Mouse (Mus musculus): ENCODE measurements around the gene Ndufb10. TPM values are rescaled to one million over a fixed set of nuclear protein-coding genes. Genes with fewer than 3 reads are reported as not detected.

Gene Ndufb10
- polyA plus RNA-seq, 2 experiments: 162 to 207 TPM

DNA sequence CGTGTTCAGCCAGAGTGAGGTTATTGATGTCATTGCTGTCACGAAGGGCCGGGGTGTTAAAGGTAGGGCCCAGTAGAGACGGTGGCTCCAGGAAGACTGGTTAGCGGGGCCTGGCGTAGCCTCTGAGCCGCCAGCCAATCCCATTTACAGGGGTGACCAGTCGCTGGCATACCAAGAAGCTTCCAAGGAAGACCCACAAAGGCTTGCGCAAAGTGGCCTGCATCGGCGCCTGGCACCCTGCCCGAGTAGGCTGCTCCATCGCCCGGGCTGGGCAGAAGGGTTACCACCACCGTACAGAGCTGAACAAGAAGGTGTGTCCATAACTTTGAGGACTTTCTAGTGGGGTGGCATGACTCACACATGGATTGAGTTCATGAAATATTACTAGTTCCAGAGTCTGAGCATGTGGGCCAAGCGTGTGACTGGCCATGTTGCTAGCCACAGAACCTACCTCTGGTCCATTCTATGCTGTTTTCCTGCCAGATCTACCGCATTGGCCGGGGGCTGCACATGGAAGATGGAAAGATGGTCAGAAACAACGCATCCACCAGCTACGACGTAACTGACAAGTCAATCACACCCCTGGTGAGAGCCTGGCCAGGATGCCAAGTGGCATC lies 9.3 kb upstream of the Ndufb10 start:
- no peaks in the 10 kb centered on the region for H3K27me3 ChIP-seq (ENCODE audit: control insufficient read depth, insufficient read depth, low read length)
- no peak overlapping the region for H3K4me2 ChIP-seq (ENCODE audit: low read depth)
- H3K9ac ChIP-seq (replicated peaks): no peak overlapping the region
- 79% methylated on average over 21 of the region's 21 CpGs for WGBS (ENCODE audit: insufficient replicate concordance)
- no peaks in the 10 kb centered on the region for H3K36me3 ChIP-seq (replicated peaks; ENCODE audit: control insufficient read depth, insufficient read depth, low read depth)
- H3K4me3 ChIP-seq (ENCODE audit: insufficient read depth in 1 of 2, low read depth in 2 of 2, low read length in 2 of 2): no peak overlapping the region
- peaks cover 17 to 21% of the 10 kb centered on the region in 2 experiments for H3K4me1 ChIP-seq (replicated peaks; ENCODE audit: control insufficient read depth in 2 of 2, insufficient read depth in 2 of 2, low read length in 1 of 2)
- ATAC-seq (ENCODE audit: insufficient read depth) (no peak), DNase-seq (ENCODE audit: low read depth in 3 of 3, low spot score in 3 of 3) (no peak)
- no peak overlapping the region for H3K27ac ChIP-seq
- no peak for TF ChIP-seq CTCF (IDR thresholded peaks at IDR 0.05; ENCODE audit: low read depth)
- no peak for TF ChIP-seq EP300 (IDR thresholded peaks at IDR 0.05; ENCODE audit: low read depth)
- no peaks in the 10 kb centered on the region for H3K9me3 ChIP-seq (ENCODE audit: control insufficient read depth, low read length)

DNA sequence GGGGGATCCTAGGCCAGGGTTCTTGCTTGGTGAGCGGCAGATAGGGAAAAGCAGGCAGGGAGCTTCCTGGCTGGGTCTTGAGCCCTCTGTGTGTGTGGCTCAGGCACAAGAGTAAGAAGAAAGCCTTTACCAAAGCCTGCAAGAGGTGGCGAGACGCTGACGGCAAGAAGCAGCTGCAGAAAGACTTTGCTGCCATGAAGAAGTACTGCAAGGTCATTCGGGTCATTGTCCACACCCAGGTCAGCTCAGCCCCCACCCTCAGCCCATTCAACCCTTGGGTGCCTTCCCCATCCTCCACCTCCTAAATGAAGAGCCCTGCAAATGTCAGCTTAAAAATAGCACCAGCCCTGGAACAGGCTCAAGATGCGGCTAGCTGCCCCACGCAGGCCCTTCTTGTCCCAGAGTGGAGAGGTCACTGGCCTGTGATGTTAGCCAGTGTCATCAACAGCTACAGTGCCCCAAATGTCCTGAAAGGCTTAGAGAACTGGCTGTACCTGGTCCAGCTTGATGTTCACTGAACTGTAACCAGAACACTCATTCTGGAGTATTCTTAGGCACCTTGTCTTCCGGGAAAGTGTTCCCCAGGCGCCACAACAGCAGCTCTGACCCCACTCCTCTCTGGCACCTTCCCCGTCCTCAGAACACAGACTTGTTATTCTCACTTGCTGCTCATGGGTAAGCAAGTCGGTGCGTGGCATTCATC lies 8.1 kb upstream of the Ndufb10 start:
- no peak overlapping the region for H3K4me2 ChIP-seq (ENCODE audit: low read depth)
- no peak for ATAC-seq (ENCODE audit: insufficient read depth)
- peaks cover 9 to 11% of the 10 kb centered on the region in 2 experiments for H3K4me1 ChIP-seq (replicated peaks; ENCODE audit: control insufficient read depth in 2 of 2, insufficient read depth in 2 of 2, low read length in 1 of 2)
- no peaks in the 10 kb centered on the region for H3K9me3 ChIP-seq (ENCODE audit: control insufficient read depth, low read length)
- H3K27me3 ChIP-seq (ENCODE audit: control insufficient read depth, insufficient read depth, low read length): no peaks in the 10 kb centered on the region
- DNase-seq (ENCODE audit: low read depth in 3 of 3, low spot score in 3 of 3): no peak
- no peak overlapping the region for H3K9ac ChIP-seq (replicated peaks)
- no peaks in the 10 kb centered on the region for H3K36me3 ChIP-seq (replicated peaks; ENCODE audit: control insufficient read depth, insufficient read depth, low read depth)
- TF ChIP-seq CTCF (IDR thresholded peaks at IDR 0.05; ENCODE audit: low read depth) (no peak), EP300 (IDR thresholded peaks at IDR 0.05; ENCODE audit: low read depth) (no peak)
- no peak overlapping the region for H3K27ac ChIP-seq
- 77% methylated on average over 12 of the region's 12 CpGs for WGBS (ENCODE audit: insufficient replicate concordance)
- no peak overlapping the region for H3K4me3 ChIP-seq (ENCODE audit: insufficient read depth in 1 of 2, low read depth in 2 of 2, low read length in 2 of 2)

DNA sequence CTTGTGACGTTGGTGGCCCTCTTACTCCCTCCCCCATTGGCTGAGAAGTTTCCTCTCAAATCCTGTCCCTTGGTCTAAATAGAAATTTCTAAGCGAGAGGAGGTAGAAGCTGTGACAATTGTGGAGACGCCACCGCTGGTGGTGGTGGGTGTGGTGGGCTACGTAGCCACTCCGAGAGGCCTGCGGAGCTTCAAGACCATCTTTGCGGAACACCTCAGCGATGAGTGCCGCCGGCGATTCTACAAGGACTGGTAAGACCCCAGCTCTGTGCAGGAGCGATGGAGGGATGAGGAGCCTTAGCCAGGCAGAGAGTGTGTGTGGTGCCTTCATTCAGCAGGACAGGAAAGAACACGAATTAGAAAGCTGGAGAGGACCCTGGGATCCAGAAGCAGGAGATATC lies 6.5 kb upstream of the Ndufb10 start:
- no peaks in the 10 kb centered on the region for H3K9me3 ChIP-seq (ENCODE audit: control insufficient read depth, low read length)
- DNase-seq (ENCODE audit: low read depth in 3 of 3, low spot score in 3 of 3) (no peak), ATAC-seq (ENCODE audit: insufficient read depth) (no peak)
- H3K4me2 ChIP-seq (ENCODE audit: low read depth): no peak overlapping the region
- no peak overlapping the region for H3K4me3 ChIP-seq (ENCODE audit: insufficient read depth in 1 of 2, low read depth in 2 of 2, low read length in 2 of 2)
- H3K4me1 ChIP-seq (replicated peaks; ENCODE audit: control insufficient read depth in 2 of 2, insufficient read depth in 2 of 2, low read length in 1 of 2): peaks cover 3% of the 10 kb centered on the region in 2 experiments
- no peak overlapping the region for H3K9ac ChIP-seq (replicated peaks)
- no peaks in the 10 kb centered on the region for H3K27me3 ChIP-seq (ENCODE audit: control insufficient read depth, insufficient read depth, low read length)
- 69% methylated on average over 14 of the region's 14 CpGs for WGBS (ENCODE audit: insufficient replicate concordance)
- TF ChIP-seq EP300 (IDR thresholded peaks at IDR 0.05; ENCODE audit: low read depth) (no peak), CTCF (IDR thresholded peaks at IDR 0.05; ENCODE audit: low read depth) (no peak)
- H3K36me3 ChIP-seq (replicated peaks; ENCODE audit: control insufficient read depth, insufficient read depth, low read depth): no peaks in the 10 kb centered on the region
- no peak overlapping the region for H3K27ac ChIP-seq

DNA sequence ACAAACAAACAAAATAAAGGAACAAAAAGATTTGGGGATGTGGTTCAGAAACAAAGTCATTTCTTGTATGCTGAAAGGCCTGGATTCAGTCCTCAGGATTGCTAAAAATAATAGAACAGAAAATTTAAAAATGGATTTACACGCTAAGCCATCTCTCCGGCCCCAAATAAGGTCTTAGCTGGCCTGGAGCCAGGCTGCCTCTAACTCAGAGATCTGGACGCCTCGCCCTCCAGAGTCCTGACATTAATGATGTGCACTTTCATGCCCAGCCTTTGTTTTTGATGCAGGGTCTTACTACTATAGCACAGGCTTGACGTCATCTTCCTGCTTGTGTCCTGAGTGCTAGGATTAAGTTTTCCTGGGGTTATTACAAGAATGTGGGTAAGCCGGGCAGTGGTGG lies 4.8 kb upstream of the Ndufb10 start:
- Histone ChIP-seq H3K36me3 (replicated peaks; ENCODE audit: control insufficient read depth, insufficient read depth, low read depth) (no peaks in the 10 kb centered on the region), H3K9me3 (ENCODE audit: control insufficient read depth, low read length) (no peaks in the 10 kb centered on the region), H3K27me3 (ENCODE audit: control insufficient read depth, insufficient read depth, low read length) (no peaks in the 10 kb centered on the region), H3K4me2 (ENCODE audit: low read depth) (no peak overlapping the region), H3K9ac (replicated peaks) (no peak overlapping the region), H3K4me1 (replicated peaks; ENCODE audit: control insufficient read depth in 2 of 2, insufficient read depth in 2 of 2, low read length in 1 of 2) (0 out of 4 replicates have a peak, but pooled peaks cover 0 to 2% of the 10 kb centered on the region in 2 experiments), H3K27ac (no peak overlapping the region), H3K4me3 (ENCODE audit: insufficient read depth in 1 of 2, low read depth in 2 of 2, low read length in 2 of 2) (no peak overlapping the region)
- WGBS (ENCODE audit: insufficient replicate concordance): 66% methylated on average over 6 of the region's 6 CpGs
- TF ChIP-seq EP300 (IDR thresholded peaks at IDR 0.05; ENCODE audit: low read depth) (no peak), CTCF (IDR thresholded peaks at IDR 0.05; ENCODE audit: low read depth) (no peak)
- DNase-seq (ENCODE audit: low read depth in 3 of 3, low spot score in 3 of 3): no peak
- no peak for ATAC-seq (ENCODE audit: insufficient read depth)

DNA sequence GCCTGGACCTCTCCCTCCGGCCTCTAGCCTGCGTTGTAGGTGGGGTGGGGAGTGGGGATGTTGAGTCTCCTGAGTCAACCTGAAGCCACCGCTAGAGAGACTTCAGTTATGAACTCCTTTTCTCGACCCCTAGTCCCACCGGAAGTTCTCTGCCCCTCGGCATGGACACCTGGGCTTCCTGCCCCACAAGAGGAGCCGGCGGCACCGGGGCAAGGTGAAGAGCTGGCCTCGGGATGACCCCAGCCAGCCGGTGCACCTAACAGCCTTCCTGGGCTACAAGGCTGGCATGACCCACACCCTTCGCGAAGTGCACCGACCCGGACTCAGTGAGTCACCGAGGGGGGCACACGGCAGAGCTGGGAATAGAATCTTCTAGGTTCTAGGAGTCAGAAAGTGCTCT lies 3.9 kb upstream of the Ndufb10 start:
- Histone ChIP-seq H3K27me3 (ENCODE audit: control insufficient read depth, insufficient read depth, low read length) (no peaks in the 10 kb centered on the region), H3K36me3 (replicated peaks; ENCODE audit: control insufficient read depth, insufficient read depth, low read depth) (no peaks in the 10 kb centered on the region), H3K9me3 (ENCODE audit: control insufficient read depth, low read length) (no peaks in the 10 kb centered on the region), H3K4me3 (ENCODE audit: insufficient read depth in 1 of 2, low read depth in 2 of 2, low read length in 2 of 2) (no peak overlapping the region), H3K4me2 (ENCODE audit: low read depth) (no peak overlapping the region), H3K4me1 (replicated peaks; ENCODE audit: control insufficient read depth in 2 of 2, insufficient read depth in 2 of 2, low read length in 1 of 2) (peaks cover 4% of the 10 kb centered on the region in 2 experiments), H3K9ac (replicated peaks) (no peak overlapping the region), H3K27ac (no peak overlapping the region)
- no peak for TF ChIP-seq EP300 (IDR thresholded peaks at IDR 0.05; ENCODE audit: low read depth)
- DNase-seq (ENCODE audit: low read depth in 3 of 3, low spot score in 3 of 3) (no peak), ATAC-seq (ENCODE audit: insufficient read depth) (no peak)
- 65% methylated on average over 17 of the region's 17 CpGs for WGBS (ENCODE audit: insufficient replicate concordance)
